Mouse (Mus musculus): Measurements from ENCODE around the gene Rab8a.
A peak's percentile ranks its signal among the peaks of the same experiment; 100 is the strongest.

Rab8a gene

GRCm38 (mm10) chr8:72212751-72213150 is 51.8 kb downstream of the Rab8a start, which contains the start of gene Cib3:
Gene Cib3 (minus strand): TSS chr8:72212837.
- peak in 1 of 2 experiments; percentile 26 for DNase-seq (ENCODE audit: low spot score in 2 of 2)

- no peak for DNase-seq (ENCODE audit: low spot score in 2 of 2)
Observed at GRCm38 (mm10) chr8:72213536-72213935, 52.5 kb downstream of the Rab8a start, which contains the start of gene Gm11034. Gene Gm11034 (minus strand): TSS chr8:72213636.

DNA sequence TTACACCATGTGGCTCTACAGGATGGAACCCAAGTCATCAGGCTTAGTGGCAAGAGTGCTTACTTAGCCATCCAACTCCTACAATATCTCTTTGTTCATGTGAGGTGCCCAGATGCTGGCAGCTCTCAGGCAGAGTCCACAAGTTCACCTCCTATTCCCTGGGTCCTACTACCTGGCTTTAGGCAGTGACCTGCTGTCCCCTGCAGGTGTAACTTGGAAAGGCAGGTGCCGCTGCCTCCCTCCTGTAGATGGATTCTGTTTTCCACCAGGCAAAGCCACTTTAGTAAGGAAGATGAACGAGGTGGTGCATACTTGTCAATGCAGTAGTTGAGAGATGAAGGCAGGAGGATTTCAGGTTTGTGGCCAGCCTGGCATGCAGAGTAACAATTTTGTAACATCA is 54.1 kb downstream of the Rab8a start:
- DNase-seq (ENCODE audit: low spot score in 2 of 2) = no peak

- no peak for DNase-seq (ENCODE audit: low spot score in 2 of 2)
Observed at GRCm38 (mm10) chr8:72215871-72216270, 54.9 kb downstream of the Rab8a start.

GRCm38 (mm10) chr8:72218781-72219540 is 58.0 kb downstream of the Rab8a start:
- no peak for DNase-seq (ENCODE audit: low spot score in 2 of 2)

GRCm38 (mm10) chr8:72219541-72220363 is 58.8 kb downstream of the Rab8a start, which contains the start of gene Fam32a:
Gene Fam32a (plus strand): TSS chr8:72219730.
- peak; percentile 95 to 96 for DNase-seq (ENCODE audit: low spot score in 2 of 2)

- no peak for DNase-seq (ENCODE audit: low spot score in 2 of 2)
Observed at GRCm38 (mm10) chr8:72220758-72221157, 59.8 kb downstream of the Rab8a start.

DNA sequence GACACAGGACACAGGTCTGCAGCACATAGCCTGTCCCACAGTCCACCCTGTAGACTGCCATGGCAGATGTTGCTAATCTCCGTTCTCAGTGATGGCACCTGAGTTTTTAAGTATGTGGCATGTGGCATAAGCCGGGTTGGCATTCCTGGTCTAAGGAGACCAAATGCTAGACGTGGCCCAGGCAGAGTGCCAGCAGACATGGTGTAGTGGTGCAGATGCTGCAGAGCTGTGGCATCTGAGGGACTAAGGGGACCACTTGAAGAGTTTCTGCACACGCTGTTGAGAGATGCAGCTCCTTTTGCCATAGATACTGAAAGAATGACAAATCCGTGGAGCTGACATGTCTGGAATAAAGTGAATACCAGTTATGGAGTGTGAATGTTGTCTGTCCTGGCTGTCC is 61.7 kb downstream of the Rab8a start:
- peak in 1 of 2 experiments; percentile 40 for DNase-seq (ENCODE audit: low spot score in 2 of 2)
